Mouse (Mus musculus): ENCODE measurements around the gene Zfp422. TPM values are rescaled to one million over a fixed set of nuclear protein-coding genes. Genes with fewer than 3 reads are reported as not detected.

Zfp422 gene
- 316 and 342 TPM in 2 replicates for polyA plus RNA-seq (2016; fragmentation: Nextera tagmentation; extraction: Ambion mirVana)

DNA sequence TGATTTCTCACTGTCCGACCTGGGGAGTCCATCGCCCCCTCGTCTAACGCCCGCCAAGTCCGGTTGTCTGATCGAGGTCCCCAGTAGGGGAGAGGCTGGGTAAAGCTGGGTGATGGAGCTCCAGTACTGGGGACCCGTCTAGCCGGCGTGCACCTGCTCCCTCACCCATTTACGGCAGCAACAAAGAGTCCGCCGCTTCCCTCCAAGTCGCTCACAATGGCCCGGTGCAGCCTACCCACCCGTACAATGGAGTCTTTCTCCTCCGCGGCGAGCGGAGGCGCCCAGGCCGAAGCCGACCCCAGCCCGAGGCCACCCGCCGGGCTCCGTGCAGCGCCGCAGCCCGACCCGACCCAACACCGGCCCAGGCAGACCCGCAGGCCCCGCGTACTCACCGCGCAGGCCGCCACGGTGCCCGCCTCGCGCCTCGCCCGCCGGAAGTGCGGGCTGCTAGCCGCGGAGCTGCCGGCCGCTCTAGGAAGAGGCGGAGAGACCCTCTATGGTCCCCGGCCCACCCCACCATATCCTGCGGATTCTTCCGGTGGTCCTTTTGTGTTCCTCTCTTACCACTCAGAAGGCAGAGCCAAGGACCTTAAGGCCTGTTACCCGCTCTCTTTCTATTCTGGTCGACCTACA is at the start of gene Zfp422:
Gene Zfp422, minus strand, starts transcription at position 461 of the 633 bp plus-strand sequence.
- H3K27me3 ChIP-seq = no peaks in the 10 kb centered on the region
- peaks cover 27% of the 10 kb centered on the region for H3K36me3 ChIP-seq (replicated peaks)
- peak within 1 kb of the TSS; percentile 83 for H3K4me3 ChIP-seq (replicated peaks)
- H3K4me1 ChIP-seq = peaks cover 17% of the 10 kb centered on the region
- peak; percentile 97 for ATAC-seq (ENCODE audit: low FRiP score)
- WGBS = under 1% methylated on average over 55 of the region's 56 CpGs
- H3K4me2 ChIP-seq = peak within 1 kb of the TSS; percentile 69
- no peaks in the 10 kb centered on the region for H3K9me3 ChIP-seq
- H3K27ac ChIP-seq = peak within 1 kb of the TSS; percentile 95
- H3K9ac ChIP-seq = peak within 1 kb of the TSS; percentile 97

DNA sequence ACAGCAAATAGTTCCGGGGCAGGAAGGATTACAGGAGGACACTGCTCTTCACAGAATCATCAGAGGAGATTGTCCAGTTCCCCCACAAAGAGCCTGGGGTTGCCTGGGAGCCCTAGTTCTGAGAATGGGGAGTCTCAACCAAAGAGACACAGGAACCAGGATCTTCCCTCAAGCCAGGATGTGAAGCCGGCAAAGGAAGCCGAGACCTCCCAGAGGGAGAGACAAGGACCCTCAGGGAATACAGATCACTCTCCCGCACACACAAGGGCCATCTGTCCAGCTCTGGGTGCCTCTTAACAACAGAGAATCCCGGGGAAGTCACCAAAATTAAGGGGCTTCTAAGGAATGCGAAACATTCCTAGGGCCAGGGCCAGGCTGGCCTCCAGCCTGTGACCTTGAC is 48.5 kb upstream of the Zfp422 start:
- H3K9me3 ChIP-seq = no peaks in the 10 kb centered on the region
- H3K9ac ChIP-seq = no peak overlapping the region
- H3K27me3 ChIP-seq = peaks cover 3% of the 10 kb centered on the region; the same call in 1 of the 2 replicates
- peaks cover 23% of the 10 kb centered on the region for H3K4me1 ChIP-seq
- H3K4me2 ChIP-seq = no peak overlapping the region
- H3K4me3 ChIP-seq (replicated peaks) = no peak overlapping the region
- no peak overlapping the region for H3K27ac ChIP-seq
- no peaks in the 10 kb centered on the region for H3K36me3 ChIP-seq (replicated peaks)
- ATAC-seq (ENCODE audit: low FRiP score) = no peak
- 77% methylated on average over 6 of the region's 6 CpGs for WGBS

DNA sequence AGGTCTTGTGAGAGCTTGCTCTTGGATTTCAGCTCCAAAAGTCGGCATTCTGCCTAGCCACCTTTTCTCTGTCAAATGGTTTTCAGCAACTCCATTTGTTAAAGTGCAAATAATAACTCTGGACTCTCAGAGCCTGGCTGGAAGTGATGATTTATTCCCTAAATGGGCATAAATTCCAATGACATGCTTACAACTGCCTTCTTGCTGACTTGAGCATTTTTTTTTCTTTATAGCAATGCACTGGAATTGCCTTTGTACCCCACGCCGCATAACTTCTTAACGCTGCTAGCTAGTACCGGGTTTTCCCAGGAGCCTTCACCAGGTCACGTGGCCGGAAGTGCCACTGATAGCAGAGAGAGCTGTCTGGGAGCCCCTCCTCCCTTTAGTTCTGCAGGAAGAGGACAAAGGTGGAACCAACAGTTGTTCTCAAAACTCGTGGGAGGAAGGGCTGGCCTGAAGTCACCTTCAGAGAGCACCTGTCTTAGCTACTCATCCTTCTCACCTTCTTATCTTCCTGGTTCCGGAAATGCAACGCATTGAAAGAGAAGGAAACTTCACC is 47.6 kb upstream of the Zfp422 start:
- Histone ChIP-seq H3K9me3 (no peaks in the 10 kb centered on the region), H3K36me3 (replicated peaks) (no peaks in the 10 kb centered on the region), H3K4me2 (no peak overlapping the region), H3K4me1 (peaks cover 31% of the 10 kb centered on the region), H3K27ac (no peak overlapping the region), H3K4me3 (replicated peaks) (no peak overlapping the region), H3K27me3 (peaks cover 11% of the 10 kb centered on the region; the same call in 1 of the 2 replicates), H3K9ac (no peak overlapping the region)
- ATAC-seq (ENCODE audit: low FRiP score) = no peak
- 85% methylated on average over 10 of the region's 10 CpGs for WGBS

DNA sequence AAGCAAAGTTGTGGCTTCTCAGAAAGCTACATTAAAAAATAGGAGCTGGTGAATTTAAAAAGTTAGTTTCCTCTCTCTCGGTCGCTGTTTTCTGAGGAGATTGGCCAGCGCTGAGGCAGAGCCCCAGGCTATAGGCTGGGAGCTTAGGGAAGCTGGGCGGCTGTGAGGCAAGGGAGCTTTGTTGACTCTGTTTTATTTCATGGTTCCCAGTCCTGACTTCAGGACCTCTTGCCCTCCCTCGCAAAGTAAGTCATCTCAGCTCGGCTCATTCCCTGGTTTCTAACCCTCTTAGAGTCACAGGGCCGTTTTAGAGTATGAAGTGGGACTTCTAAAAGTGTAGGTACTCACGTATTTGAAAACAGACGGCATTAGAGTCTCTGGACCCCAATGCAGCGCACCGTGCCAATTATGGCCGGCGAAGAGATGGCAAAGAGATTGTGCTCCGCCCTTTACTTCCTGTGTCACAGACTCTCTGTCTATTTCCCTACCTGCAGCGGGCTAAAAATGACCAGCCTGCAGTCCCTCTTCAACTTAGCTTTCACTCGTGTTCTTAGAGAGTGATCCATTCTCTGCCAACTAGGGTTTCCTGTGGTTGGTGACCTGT is 45.6 kb upstream of the Zfp422 start:
- Histone ChIP-seq H3K27me3 (peaks cover 14% of the 10 kb centered on the region; the same call in 1 of the 2 replicates), H3K27ac (peak overlapping the region; percentile 65; the same call in 1 of the 2 replicates), H3K9me3 (no peaks in the 10 kb centered on the region), H3K4me1 (peaks cover 52% of the 10 kb centered on the region), H3K36me3 (replicated peaks) (no peaks in the 10 kb centered on the region), H3K9ac (peak overlapping the region; percentile 59), H3K4me3 (replicated peaks) (peak overlapping the region; percentile 54), H3K4me2 (peak overlapping the region; percentile 82)
- ATAC-seq (ENCODE audit: low FRiP score) = no peak
- whole genome bisulfite sequencing = 24% methylated on average over 16 of the region's 16 CpGs

DNA sequence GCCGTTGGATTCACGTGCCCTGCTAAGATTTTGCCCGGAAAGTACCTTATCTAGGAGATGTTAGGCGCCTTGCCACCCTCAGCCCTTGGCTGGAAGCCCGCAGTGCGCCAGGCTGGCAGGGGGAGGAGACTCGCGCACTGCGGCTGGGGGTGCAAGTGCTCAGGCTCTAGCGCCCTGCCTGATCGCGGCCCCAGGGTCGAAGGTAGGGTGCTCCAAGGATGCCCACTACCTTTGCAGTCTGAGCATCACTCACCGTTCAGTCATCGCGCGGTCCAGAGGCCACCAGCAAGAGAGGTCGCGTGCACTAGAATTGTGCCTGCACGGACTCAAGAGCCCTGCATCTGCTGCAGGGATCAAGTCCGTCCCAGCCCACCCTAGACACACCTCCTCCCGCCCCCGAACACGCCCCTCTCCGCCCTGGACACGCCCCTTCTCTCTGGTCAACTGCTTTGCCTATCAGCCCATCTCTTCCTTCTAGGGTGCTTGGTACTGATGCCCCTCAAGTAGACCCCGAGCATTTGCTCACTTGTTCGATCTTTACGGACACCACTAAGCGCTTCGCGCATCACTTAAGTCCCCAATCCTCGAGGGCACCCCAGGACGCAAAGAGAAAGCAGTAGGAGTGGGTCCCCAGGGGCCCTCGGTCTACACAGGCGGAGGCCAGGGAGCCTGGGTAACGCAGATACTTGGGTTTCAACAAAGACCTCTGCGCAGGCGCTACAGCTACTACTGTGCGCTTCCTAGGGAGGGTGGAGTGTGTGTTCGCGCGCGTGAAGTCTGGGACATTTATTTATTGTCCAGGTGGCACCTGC is 44.9 kb upstream of the Zfp422 start, which contains the start of gene Rassf4:
Gene Rassf4, minus strand, starts transcription at position 482 of the 812 bp plus-strand sequence.
- H3K4me2 ChIP-seq = peak within 1 kb of the TSS; percentile 82
- no peaks in the 10 kb centered on the region for H3K36me3 ChIP-seq (replicated peaks)
- peak within 1 kb of the TSS; percentile 65; the same call in 1 of the 2 replicates for H3K27ac ChIP-seq
- H3K4me1 ChIP-seq = peaks cover 58% of the 10 kb centered on the region
- WGBS = under 1% methylated on average over 43 of the region's 44 CpGs
- peaks cover 14% of the 10 kb centered on the region; the same call in 1 of the 2 replicates for H3K27me3 ChIP-seq
- H3K4me3 ChIP-seq (replicated peaks) = peak within 1 kb of the TSS; percentile 54
- peak; percentile 89 for ATAC-seq (ENCODE audit: low FRiP score)
- H3K9me3 ChIP-seq = no peaks in the 10 kb centered on the region
- H3K9ac ChIP-seq = peak within 1 kb of the TSS; percentile 59

DNA sequence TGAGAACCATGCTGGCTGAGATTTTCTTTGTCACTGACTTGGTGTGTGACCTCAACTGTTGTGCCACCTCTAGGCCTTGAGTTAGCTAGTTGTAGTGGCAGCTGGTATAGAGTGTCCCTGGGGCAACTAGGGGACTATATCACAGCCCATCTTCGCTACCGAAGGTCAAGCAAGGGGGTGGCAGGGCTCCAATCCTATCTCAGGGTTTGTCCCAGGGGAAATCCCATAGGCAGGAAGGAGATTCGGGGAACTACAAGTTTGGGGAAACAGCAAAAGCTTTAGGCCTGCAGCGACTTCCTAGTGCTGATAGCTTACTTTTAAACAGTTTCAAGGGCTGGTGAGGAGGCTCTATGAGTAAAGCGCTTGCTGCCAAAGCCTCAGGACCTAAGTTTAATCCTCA is 43.5 kb upstream of the Zfp422 start:
- Histone ChIP-seq H3K9me3 (no peaks in the 10 kb centered on the region), H3K36me3 (replicated peaks) (no peaks in the 10 kb centered on the region), H3K27ac (no peak overlapping the region), H3K4me3 (replicated peaks) (no peak overlapping the region), H3K27me3 (peaks cover 18% of the 10 kb centered on the region; the same call in 1 of the 2 replicates), H3K4me2 (peak overlapping the region; percentile 82), H3K9ac (no peak overlapping the region), H3K4me1 (peaks cover 63% of the 10 kb centered on the region)
- no peak for ATAC-seq (ENCODE audit: low FRiP score)
- 72% methylated on average over 5 of the region's 5 CpGs for WGBS

DNA sequence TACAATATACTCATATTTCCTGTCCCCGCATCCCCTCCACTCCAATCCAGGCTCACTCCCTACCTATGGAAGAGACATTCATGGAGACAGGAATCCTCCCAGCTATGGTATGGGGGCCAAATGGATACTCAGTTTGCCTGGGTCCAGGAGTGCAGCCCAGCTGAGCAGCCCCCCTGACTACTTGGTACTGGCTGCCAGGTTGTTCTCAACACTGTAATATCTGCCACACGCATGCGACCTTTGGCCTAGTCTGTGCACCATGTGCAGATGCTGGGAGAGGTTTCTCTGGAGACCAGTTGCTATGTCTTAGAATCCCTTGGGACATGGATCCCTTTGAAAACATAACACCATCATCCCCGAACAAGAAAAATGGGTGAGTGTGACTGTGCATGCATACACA is 43.0 kb upstream of the Zfp422 start:
- ATAC-seq (ENCODE audit: low FRiP score) = no peak
- Histone ChIP-seq H3K4me3 (replicated peaks) (0 out of 2 replicates have a peak overlapping the region, but pooled peaks have one; percentile 7), H3K9ac (no peak overlapping the region), H3K27me3 (peaks cover 18% of the 10 kb centered on the region; the same call in 1 of the 2 replicates), H3K4me1 (peaks cover 65% of the 10 kb centered on the region), H3K9me3 (no peaks in the 10 kb centered on the region), H3K36me3 (replicated peaks) (no peaks in the 10 kb centered on the region), H3K27ac (peak overlapping the region; percentile 86; the same call in 1 of the 2 replicates), H3K4me2 (peak overlapping the region; percentile 82)
- WGBS = 78% methylated on average over 4 of the region's 4 CpGs

DNA sequence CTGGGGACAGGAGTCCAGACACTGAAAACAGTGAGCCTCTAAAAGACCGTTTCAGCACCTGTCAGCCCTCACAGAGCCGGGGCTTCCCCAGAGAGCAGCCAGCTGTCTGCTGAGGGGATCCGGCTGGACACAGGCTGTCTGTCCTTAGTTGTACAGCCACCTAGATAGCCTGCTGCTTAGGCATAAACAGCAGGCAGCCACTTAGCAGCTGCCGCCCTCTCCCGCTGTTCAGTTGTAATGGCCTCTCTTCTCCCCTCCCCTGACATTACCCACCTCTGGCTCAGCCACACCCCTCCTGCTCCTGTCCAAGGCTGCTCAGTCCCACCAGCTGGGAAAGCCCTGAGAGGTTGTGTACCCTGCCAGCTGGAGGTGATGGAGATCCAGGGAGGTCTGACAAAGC is 42.2 kb upstream of the Zfp422 start:
- Histone ChIP-seq H3K9me3 (no peaks in the 10 kb centered on the region), H3K4me2 (peak overlapping the region; percentile 82), H3K27ac (peak overlapping the region; percentile 86), H3K9ac (no peak overlapping the region), H3K4me1 (peaks cover 73% of the 10 kb centered on the region), H3K27me3 (peaks cover 18% of the 10 kb centered on the region; the same call in 1 of the 2 replicates), H3K36me3 (replicated peaks) (no peaks in the 10 kb centered on the region), H3K4me3 (replicated peaks) (0 out of 2 replicates have a peak overlapping the region, but pooled peaks have one; percentile 7)
- peak; percentile 47 for ATAC-seq (ENCODE audit: low FRiP score)
- WGBS = 12% methylated on average over 5 of the region's 5 CpGs

DNA sequence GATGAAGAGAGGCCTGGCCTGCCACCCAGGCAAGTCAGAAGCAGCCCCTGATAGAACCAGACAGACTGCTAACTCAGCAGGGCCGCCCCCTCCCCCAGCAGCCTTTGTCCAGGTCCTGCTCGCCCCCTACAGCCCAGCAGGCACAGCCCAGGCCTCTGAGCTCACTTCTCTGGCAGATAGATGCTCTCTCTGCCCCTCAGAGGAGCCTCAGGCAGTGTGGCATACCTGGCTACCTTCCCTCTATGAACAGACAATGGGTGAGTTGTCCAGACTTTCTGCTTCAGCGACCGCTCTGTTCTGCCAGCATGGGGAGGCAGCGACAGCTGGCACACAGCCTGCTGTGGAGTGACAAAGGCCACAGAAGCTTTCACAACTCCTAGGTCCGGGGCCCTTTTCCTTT is 41.3 kb upstream of the Zfp422 start:
- peak overlapping the region; percentile 82 for H3K4me2 ChIP-seq
- peak; percentile 37; the same call in 1 of the 2 replicates for ATAC-seq (ENCODE audit: low FRiP score)
- no peaks in the 10 kb centered on the region for H3K9me3 ChIP-seq
- H3K27me3 ChIP-seq = peaks cover 18% of the 10 kb centered on the region; the same call in 1 of the 2 replicates
- peak overlapping the region; percentile 17; the same call in 1 of the 2 replicates for H3K9ac ChIP-seq
- H3K36me3 ChIP-seq (replicated peaks) = no peaks in the 10 kb centered on the region
- WGBS = 6% methylated on average over 6 of the region's 6 CpGs
- no peak overlapping the region for H3K4me3 ChIP-seq (replicated peaks)
- peaks cover 73% of the 10 kb centered on the region for H3K4me1 ChIP-seq
- peak overlapping the region; percentile 86 for H3K27ac ChIP-seq

DNA sequence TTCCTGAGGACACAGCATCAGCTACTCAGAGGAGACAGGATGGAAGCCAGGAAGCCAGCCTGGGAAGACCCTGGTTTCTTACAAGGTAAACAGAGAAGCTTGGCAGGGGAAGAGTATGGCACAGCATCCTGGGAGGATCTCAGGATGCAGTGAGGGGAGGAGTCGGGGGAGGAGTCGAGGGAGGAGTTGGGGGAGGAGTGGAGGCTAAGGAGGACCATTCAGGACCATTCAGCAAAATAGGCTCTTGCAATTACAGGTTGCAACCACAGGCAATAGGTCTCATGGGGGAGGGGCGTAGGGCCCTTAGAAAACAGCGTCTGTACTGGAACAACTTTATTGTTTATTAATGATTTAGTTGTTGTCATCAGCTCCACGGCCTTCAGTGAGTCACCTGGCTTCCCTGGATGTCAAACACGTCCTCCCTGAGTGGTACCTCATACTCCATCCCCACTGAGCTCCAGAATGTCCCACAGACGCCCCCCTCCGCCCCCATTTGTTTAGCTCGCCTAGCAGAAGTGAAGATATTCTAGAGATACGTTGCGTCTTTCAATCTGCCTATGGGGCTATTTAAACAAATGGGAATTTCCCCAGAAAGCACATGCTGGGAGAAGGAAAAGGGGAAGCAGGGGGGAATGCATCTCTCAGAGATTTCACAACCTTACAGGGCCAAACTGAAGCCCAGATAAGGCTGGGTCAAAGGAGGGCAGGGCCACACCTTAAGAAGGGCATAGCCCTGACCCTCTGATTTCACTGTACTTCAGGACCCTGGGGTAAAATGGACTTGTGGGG is 40.1 kb upstream of the Zfp422 start:
- Histone ChIP-seq H3K36me3 (replicated peaks) (no peaks in the 10 kb centered on the region), H3K4me2 (no peak overlapping the region), H3K9me3 (no peaks in the 10 kb centered on the region), H3K4me3 (replicated peaks) (no peak overlapping the region), H3K9ac (no peak overlapping the region), H3K4me1 (peaks cover 65% of the 10 kb centered on the region), H3K27ac (peak overlapping the region; percentile 86; the same call in 1 of the 2 replicates), H3K27me3 (peaks cover 18% of the 10 kb centered on the region; the same call in 1 of the 2 replicates)
- WGBS = 47% methylated on average over 11 of the region's 11 CpGs
- no peak for ATAC-seq (ENCODE audit: low FRiP score)

DNA sequence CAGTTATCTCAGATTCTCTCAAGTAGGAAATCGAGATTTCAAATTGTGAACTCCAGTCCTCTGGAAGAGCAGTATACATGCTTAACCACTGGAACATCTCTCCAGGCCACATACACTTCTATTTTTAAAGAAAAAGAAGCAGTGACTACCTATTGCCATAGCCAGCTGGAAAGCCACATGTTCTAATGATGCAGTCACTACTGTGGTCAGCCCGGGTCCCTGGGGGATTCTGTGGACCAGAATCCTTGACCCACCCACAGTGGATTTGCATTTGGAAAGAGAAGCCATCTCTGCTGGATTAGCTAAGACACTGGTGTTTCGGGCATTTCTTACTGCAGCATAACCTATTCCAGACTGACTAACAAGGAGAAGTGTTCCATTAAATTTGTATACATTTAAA is 38.6 kb upstream of the Zfp422 start:
- ATAC-seq (ENCODE audit: low FRiP score) = no peak
- Histone ChIP-seq H3K4me1 (peaks cover 53% of the 10 kb centered on the region), H3K9me3 (no peaks in the 10 kb centered on the region), H3K4me2 (no peak overlapping the region), H3K27me3 (peaks cover 15% of the 10 kb centered on the region; the same call in 1 of the 2 replicates), H3K36me3 (replicated peaks) (no peaks in the 10 kb centered on the region), H3K9ac (no peak overlapping the region), H3K27ac (0 out of 2 replicates have a peak overlapping the region, but pooled peaks have one; percentile 11), H3K4me3 (replicated peaks) (no peak overlapping the region)
- WGBS = 67% methylated on average over 3 of the region's 3 CpGs
